Mouse (Mus musculus) stomach, postnatal 0 days (tissue): Measurements from ENCODE around the gene Aldh1a2. TPM values are rescaled to one million over a fixed set of nuclear protein-coding genes. Genes with fewer than 3 reads are reported as not detected.

Source experiments
- ATAC-seq: fragments of 200-750 bp; cut with Nextera tagmentation; 2 replicates; pipeline ENCODE4 v1.8.0; 2017; ENCODE audit not compliant: low FRiP score, low TSS enrichment
- DNase-seq: peaks from one replicate; pipeline ENCODE4 v3.0.0-alpha.2; 2016; ENCODE audit warnings: low spot score
- H3K27ac ChIP-seq: fragments of 300-500 bp; sonication (generic); replicated peaks from 2 replicates; pipeline ENCODE4 v1.5.1; 2014; ENCODE audit warnings: mild to moderate bottlenecking, control low read depth
- H3K27me3 ChIP-seq: fragments of 300-500 bp; sonication (generic); 2 replicates; pipeline ENCODE4 v1.6.1; 2014; ENCODE audit warnings: low read length; ENCODE audit not compliant: control insufficient read depth, insufficient read depth
- H3K36me3 ChIP-seq: fragments of 300-500 bp; sonication (generic); 2 replicates; pipeline ENCODE4 v1.6.1; 2014; ENCODE audit warnings: low read length, mixed read lengths; ENCODE audit not compliant: control insufficient read depth, insufficient read depth
- H3K4me1 ChIP-seq: fragments of 300-500 bp; sonication (generic); replicated peaks from 2 replicates; pipeline ENCODE4 v1.6.1; 2014; ENCODE audit warnings: antibody characterized with exemption; ENCODE audit not compliant: control insufficient read depth, insufficient read depth
- H3K4me2 ChIP-seq: fragments of 300-500 bp; sonication (generic); replicated peaks from 2 replicates; pipeline ENCODE4 v1.6.1; 2014; ENCODE audit warnings: low read depth, mild to moderate bottlenecking, control low read depth, moderate library complexity
- H3K4me3 ChIP-seq: fragments of 300-500 bp; sonication (generic); 2 replicates; pipeline ENCODE4 v1.5.1; 2014; ENCODE audit warnings: low read depth, low read length, control low read depth
- H3K9ac ChIP-seq: fragments of 300-500 bp; sonication (generic); 2 replicates; pipeline ENCODE4 v1.6.1; 2014; ENCODE audit warnings: mild to moderate bottlenecking, low read length, control low read depth, mixed read lengths
- H3K9me3 ChIP-seq: fragments of 300-500 bp; sonication (generic); 2 replicates; pipeline ENCODE4 v1.6.1; 2016; ENCODE audit warnings: low read length; ENCODE audit not compliant: control insufficient read depth
- CTCF ChIP-seq: IDR thresholded peaks from 2 replicates; pipeline ENCODE4 v1.5.1; 2016; ENCODE audit warnings: antibody characterized with exemption, low read depth, mild to moderate bottlenecking, moderate library complexity
- EP300 ChIP-seq: optimal IDR thresholded peaks from 2 replicates; pipeline ENCODE3; 2016; ENCODE audit warnings: antibody characterized with exemption
- WGBS: fragments of 180-500 bp; shearing (Covaris S2); extraction: QIAGEN DNeasy Blood & Tissue Kit; methylation state at CpG from one replicate; pipeline ENCODE4 v1.1.7; 2014; 5-methylcytosine and 5-hydroxymethylcytosine counted together
- polyA plus RNA-seq: library from polyadenylated mRNA; unstranded; fragments of >200 nt; fragmentation: Nextera tagmentation; extraction: Ambion mirVana; gene quantifications from 2 replicates; pipeline ENCODE4 v1.2.1, GENCODE M21; 2015

The Aldh1a2 gene
- polyA plus RNA-seq, 1 experiment from 2014 or later, result 47.2 TPM

DNA sequence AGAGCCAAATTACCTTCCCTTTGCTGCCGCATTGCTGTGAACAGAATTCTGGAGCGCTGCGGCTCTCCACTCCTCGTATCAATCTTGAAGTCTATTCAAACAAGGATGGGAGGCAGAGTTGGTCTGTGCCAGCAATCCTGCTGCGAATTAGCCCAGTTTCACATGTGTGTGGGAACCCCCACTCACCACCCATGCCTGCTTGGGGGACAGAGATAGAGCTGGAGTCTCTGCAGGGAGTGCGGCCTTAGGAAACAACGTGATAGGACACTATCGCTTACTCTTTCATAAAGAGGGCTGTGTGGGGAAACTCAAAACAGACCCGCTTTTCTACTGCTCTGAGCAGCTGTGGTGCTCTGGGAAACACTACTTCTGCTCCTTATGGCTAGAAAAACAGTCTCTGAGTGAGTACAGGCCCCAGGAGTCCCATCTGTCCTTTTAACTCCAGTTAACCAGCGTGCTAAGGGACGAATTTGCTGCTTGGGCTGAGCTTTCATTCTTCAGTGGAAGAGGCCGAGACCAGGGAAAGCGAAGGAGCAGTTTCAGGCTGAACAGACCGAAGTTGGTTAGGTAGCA is 60.6 kb downstream of the Aldh1a2 start:
- no peak for TF ChIP-seq CTCF
- no peak for TF ChIP-seq EP300
- no peaks in the 10 kb centered on the region for H3K9me3 ChIP-seq
- DNase-seq (no peak), ATAC-seq (no peak)
- no peak overlapping the region for H3K27ac ChIP-seq
- H3K27me3 ChIP-seq, result no peaks in the 10 kb centered on the region
- no peaks in the 10 kb centered on the region for H3K4me1 ChIP-seq
- WGBS, result 78% methylated on average over 14 of the region's 14 CpGs
- H3K4me3 ChIP-seq, result no peak overlapping the region
- H3K4me2 ChIP-seq, result no peak overlapping the region
- H3K9ac ChIP-seq, result no peak overlapping the region
- H3K36me3 ChIP-seq, result no peaks in the 10 kb centered on the region

DNA sequence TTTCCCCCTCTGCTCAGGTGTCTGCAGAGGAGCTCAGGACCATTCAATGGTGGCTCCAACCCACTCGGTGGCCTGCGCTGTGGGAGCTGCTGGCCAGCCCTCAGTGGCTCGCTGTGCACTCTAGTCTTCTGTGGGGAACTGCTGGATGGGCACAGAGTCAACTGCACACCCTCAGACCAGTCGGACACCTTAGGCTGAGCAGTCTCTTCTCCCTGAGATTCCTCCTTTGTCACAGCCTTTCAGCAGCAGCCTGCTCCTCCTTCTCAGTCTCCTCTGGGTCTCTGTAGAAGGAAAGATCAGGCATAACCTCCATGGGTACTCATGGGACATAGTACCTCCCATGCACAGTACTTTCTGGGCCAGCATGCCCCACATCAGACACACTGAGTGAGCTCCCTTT is 63.2 kb downstream of the Aldh1a2 start:
- no peak overlapping the region for H3K4me2 ChIP-seq
- H3K36me3 ChIP-seq, result no peaks in the 10 kb centered on the region
- DNase-seq (no peak), ATAC-seq (no peak)
- H3K27ac ChIP-seq, result no peak overlapping the region
- H3K4me1 ChIP-seq, result no peaks in the 10 kb centered on the region
- no peak overlapping the region for H3K9ac ChIP-seq
- no peaks in the 10 kb centered on the region for H3K9me3 ChIP-seq
- no peaks in the 10 kb centered on the region for H3K27me3 ChIP-seq
- 86% methylated on average over 4 of the region's 4 CpGs for WGBS
- H3K4me3 ChIP-seq, result no peak overlapping the region
- no peak for TF ChIP-seq CTCF
- TF ChIP-seq EP300, result no peak

DNA sequence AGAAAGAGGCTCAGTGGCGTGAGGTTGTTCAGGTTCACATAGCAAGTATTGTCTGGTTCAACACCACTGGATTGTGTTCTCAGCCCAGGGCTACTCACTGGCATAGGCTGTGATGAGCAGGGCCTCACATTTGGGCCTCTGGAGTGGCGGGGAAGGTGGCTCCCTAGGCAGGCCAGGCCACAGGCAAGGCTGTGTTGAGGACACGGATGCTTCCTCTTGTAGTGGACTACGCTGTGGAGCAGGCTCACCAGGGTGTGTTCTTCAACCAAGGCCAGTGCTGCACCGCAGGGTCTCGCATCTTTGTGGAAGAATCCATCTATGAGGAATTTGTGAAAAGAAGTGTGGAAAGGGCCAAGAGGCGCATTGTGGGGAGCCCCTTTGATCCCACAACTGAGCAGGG is 67.6 kb downstream of the Aldh1a2 start:
- no peak overlapping the region for H3K4me2 ChIP-seq
- H3K4me1 ChIP-seq, result no peaks in the 10 kb centered on the region
- no peak for ATAC-seq
- H3K27me3 ChIP-seq, result no peaks in the 10 kb centered on the region
- DNase-seq, result no peak
- WGBS, result 92% methylated on average over 7 of the region's 7 CpGs
- no peak overlapping the region for H3K9ac ChIP-seq
- H3K27ac ChIP-seq, result no peak overlapping the region
- no peaks in the 10 kb centered on the region for H3K9me3 ChIP-seq
- no peaks in the 10 kb centered on the region for H3K36me3 ChIP-seq
- TF ChIP-seq CTCF (no peak), EP300 (no peak)
- H3K4me3 ChIP-seq, result no peak overlapping the region

DNA sequence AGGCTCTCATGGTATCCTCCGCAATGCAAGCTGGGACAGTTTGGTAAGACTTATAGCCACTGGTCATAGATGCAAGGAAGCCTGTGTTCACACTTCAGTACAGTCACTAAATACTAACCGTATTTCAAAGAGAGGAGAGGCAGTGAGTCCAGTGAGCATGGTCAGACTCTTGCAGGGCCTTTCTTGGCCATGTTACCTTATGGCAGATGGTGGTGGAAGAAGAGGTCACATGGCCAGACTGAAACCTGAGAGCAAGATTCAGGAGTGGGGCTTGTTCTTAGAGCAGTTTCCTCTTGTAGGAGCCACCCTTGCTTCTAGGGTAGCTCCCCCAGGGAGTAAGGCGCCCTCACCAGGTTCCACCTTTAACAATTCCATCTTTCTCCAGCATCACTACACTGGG is 69.6 kb downstream of the Aldh1a2 start:
- TF ChIP-seq CTCF (no peak), EP300 (no peak)
- Histone ChIP-seq H3K36me3 (no peaks in the 10 kb centered on the region), H3K4me1 (no peaks in the 10 kb centered on the region), H3K27me3 (no peaks in the 10 kb centered on the region), H3K9me3 (no peaks in the 10 kb centered on the region), H3K27ac (no peak overlapping the region), H3K4me2 (no peak overlapping the region), H3K4me3 (no peak overlapping the region), H3K9ac (no peak overlapping the region)
- 95% methylated on average over 3 of the region's 3 CpGs for WGBS
- no peak for DNase-seq
- ATAC-seq, result no peak

DNA sequence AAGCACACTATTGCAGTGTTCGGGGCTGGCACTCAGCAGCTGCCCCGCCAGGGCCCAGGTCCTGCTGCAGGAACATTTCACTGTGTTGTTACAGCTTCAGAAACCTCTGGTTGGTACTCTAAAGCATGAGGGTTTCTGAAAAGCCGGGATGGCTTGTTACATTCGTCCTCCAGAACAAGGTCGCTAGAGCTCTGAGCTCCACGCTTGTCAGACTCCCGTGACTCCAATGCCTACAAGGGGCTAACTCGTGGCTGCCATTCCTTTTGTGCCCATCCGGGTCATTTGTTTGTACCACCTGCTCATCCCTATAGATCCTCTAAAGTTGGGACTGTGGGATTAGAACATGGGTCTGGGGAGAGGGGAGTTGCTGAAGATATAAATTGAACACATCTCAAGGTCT is 70.8 kb downstream of the Aldh1a2 start:
- Histone ChIP-seq H3K9me3 (no peaks in the 10 kb centered on the region), H3K4me2 (no peak overlapping the region), H3K27ac (no peak overlapping the region), H3K27me3 (no peaks in the 10 kb centered on the region), H3K4me3 (no peak overlapping the region), H3K4me1 (no peaks in the 10 kb centered on the region), H3K9ac (no peak overlapping the region), H3K36me3 (no peaks in the 10 kb centered on the region)
- DNase-seq (no peak), ATAC-seq (no peak)
- TF ChIP-seq EP300, result no peak
- TF ChIP-seq CTCF, result no peak
- 94% methylated on average over 9 of the region's 9 CpGs for WGBS

DNA sequence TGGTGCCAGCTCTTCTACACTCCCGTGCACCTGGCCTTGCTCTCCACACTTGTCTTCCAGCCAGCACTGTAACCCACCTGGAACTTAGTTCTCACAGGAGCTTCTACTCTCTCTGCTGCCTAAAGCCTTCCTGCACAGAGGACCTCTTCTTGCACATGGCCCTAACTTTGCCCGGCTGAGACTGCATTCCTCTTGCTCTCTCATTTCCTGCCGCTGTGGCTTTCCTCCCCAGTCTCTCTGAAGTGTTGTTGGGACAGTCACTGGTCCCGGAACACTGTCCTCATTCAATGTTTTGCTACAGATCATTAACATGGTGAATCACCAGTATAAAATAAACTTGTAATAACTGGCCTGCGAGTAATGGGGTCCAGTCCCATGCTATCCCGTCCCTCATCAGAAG is 73.1 kb downstream of the Aldh1a2 start:
- Histone ChIP-seq H3K9ac (no peak overlapping the region), H3K4me2 (no peak overlapping the region), H3K27ac (no peak overlapping the region), H3K4me1 (no peaks in the 10 kb centered on the region), H3K27me3 (no peaks in the 10 kb centered on the region), H3K4me3 (no peak overlapping the region), H3K9me3 (no peaks in the 10 kb centered on the region), H3K36me3 (no peaks in the 10 kb centered on the region)
- no peak for TF ChIP-seq EP300
- no peak for TF ChIP-seq CTCF
- ATAC-seq, result no peak
- DNase-seq, result no peak
- WGBS, result 60% methylated on average over 6 of the region's 6 CpGs
